Mouse (Mus musculus): ENCODE measurements around the gene Plxna3.

Gene Plxna3

GRCm38 (mm10) chrX:74368209-74368909, 39.5 kb downstream of the Plxna3 start:
- DNase-seq = peak; percentile 61 to 66

GRCm38 (mm10) chrX:74372888-74373549, 44.2 kb downstream of the Plxna3 start, which contains the start of the genes Ubl4a and Slc10a3:
Gene Ubl4a, minus strand, starts transcription at chrX:74373218.
Gene Slc10a3, minus strand, starts transcription at chrX:74373349.
- DNase-seq = peak; percentile 83 to 88

DNA sequence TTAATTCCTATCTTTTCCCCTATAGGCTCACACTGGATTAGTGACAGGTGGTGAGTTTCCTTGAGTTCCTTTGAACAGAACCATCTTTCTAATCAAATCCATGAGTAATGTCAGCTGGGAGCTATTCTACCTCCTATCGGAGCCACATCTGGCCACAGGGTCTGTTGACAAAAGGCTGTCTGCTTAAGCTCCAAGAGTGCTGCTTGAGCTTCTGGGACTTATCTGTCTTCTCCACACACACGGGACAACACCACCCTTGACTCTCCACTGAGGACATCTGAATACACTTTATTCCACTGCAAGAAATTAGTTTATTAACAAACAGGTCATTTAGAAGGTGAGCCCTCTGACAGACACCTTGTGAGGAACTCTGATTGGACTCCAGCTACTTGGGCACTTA, 55.6 kb downstream of the Plxna3 start:
- DNase-seq = no peak

- DNase-seq = no peak
These were observed 59.3 kb downstream of the Plxna3 start for GRCm38 (mm10) chrX:74388153-74388552.

DNA sequence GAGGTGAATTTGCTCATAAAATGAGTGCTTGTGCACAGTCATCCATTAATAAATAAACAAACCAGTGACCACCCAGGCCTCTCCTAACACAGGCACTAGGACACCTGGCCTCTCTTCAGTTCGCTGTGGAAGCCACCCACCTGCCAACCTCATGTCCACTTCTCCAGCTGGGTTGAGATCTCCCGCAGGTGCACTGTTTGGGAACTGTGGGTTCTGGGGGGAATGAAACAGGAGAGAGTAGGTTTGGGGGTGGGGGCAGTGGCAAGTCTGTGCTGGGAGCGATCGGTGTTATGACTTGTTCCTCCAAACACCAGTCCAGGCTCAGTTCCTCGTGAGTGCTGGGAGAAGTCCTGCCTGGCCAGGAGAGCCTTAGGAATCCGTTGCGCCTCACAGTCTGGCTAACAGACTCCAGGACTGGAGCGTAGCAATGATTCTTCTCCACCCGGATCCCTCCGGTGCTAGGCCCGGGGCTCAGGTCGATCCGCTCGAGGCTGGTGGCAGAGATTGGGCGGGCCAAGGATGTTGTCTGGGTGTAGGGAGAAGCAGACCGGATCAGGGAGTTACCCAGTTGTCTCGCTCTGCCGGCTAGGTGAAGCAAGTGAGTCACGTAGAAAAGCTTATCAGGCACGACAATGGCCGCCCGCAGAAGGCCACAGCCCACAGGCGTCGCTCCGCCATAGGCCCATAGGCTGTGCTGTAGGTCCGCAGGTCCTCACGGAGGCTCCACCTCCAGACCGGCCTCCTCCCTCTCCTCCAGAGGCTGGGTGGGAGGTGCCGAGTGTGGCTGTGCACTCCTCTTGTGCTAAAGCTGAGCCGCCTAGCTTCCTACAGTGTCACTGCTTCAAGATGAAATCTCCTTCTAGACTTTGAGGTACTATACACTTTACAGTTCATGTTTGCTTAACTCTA, 63.9 kb downstream of the Plxna3 start, which contains the start of the genes Fam3a and Ikbkg:
TSS of gene Fam3a (minus strand) at position 738 of the 909 bp plus-strand sequence.
TSS of gene Ikbkg (plus strand) at position 756 of the 909 bp plus-strand sequence.
- peak; percentile 79 to 90 for DNase-seq
